Mouse (Mus musculus): ENCODE measurements around the gene Mlh3. TPM values are rescaled to one million over a fixed set of nuclear protein-coding genes. Genes with fewer than 3 reads are reported as not detected.

Mlh3 gene
- polyA plus RNA-seq, 1 experiment = 12.7 TPM

- Histone ChIP-seq H3K27ac (ENCODE audit: insufficient read depth, low read length) (no peak overlapping the region), H3K4me1 (ENCODE audit: control insufficient read depth, insufficient read depth, low read length) (peaks cover 2% of the 10 kb centered on the region; the same call in 1 of the 2 replicates), H3K4me3 (ENCODE audit: insufficient read depth, low read length) (no peak overlapping the region)
- TF ChIP-seq POLR2A (IDR thresholded peaks at IDR 0.05; ENCODE audit: extremely low read depth, insufficient read depth, low read length) (no peak), CTCF (IDR thresholded peaks at IDR 0.05; ENCODE audit: extremely low read depth, insufficient read depth, low read length) (no peak)
These were observed 52.6 kb downstream of the Mlh3 start for GRCm38 (mm10) chr12:85217733-85218310.

- H3K4me1 ChIP-seq (ENCODE audit: control insufficient read depth, insufficient read depth, low read length) = no peaks in the 10 kb centered on the region
- no peak for TF ChIP-seq CTCF (IDR thresholded peaks at IDR 0.05; ENCODE audit: extremely low read depth, insufficient read depth, low read length)
- no peak for TF ChIP-seq POLR2A (IDR thresholded peaks at IDR 0.05; ENCODE audit: extremely low read depth, insufficient read depth, low read length)
- no peak overlapping the region for H3K27ac ChIP-seq (ENCODE audit: insufficient read depth, low read length)
- no peak overlapping the region for H3K4me3 ChIP-seq (ENCODE audit: insufficient read depth, low read length)
These were observed 55.4 kb downstream of the Mlh3 start for GRCm38 (mm10) chr12:85215031-85215430.

- TF ChIP-seq CTCF (IDR thresholded peaks at IDR 0.05; ENCODE audit: extremely low read depth, insufficient read depth, low read length) = no peak
- no peak for TF ChIP-seq POLR2A (IDR thresholded peaks at IDR 0.05; ENCODE audit: extremely low read depth, insufficient read depth, low read length)
- H3K4me1 ChIP-seq (ENCODE audit: control insufficient read depth, insufficient read depth, low read length) = no peaks in the 10 kb centered on the region
- H3K4me3 ChIP-seq (ENCODE audit: insufficient read depth, low read length) = no peak overlapping the region
- H3K27ac ChIP-seq (ENCODE audit: insufficient read depth, low read length) = no peak overlapping the region
These were observed 61.7 kb downstream of the Mlh3 start for GRCm38 (mm10) chr12:85208687-85209199.

GRCm38 (mm10) chr12:85205425-85205824, 65.0 kb downstream of the Mlh3 start:
- TF ChIP-seq CTCF (IDR thresholded peaks at IDR 0.05; ENCODE audit: extremely low read depth, insufficient read depth, low read length) = no peak
- TF ChIP-seq POLR2A (IDR thresholded peaks at IDR 0.05; ENCODE audit: extremely low read depth, insufficient read depth, low read length) = no peak
- no peaks in the 10 kb centered on the region for H3K4me1 ChIP-seq (ENCODE audit: control insufficient read depth, insufficient read depth, low read length)
- no peak overlapping the region for H3K4me3 ChIP-seq (ENCODE audit: insufficient read depth, low read length)
- H3K27ac ChIP-seq (ENCODE audit: insufficient read depth, low read length) = no peak overlapping the region

- no peak for TF ChIP-seq CTCF (IDR thresholded peaks at IDR 0.05; ENCODE audit: extremely low read depth, insufficient read depth, low read length)
- TF ChIP-seq POLR2A (IDR thresholded peaks at IDR 0.05; ENCODE audit: extremely low read depth, insufficient read depth, low read length) = no peak
- H3K4me3 ChIP-seq (ENCODE audit: insufficient read depth, low read length) = no peak overlapping the region
- no peak overlapping the region for H3K27ac ChIP-seq (ENCODE audit: insufficient read depth, low read length)
- H3K4me1 ChIP-seq (ENCODE audit: control insufficient read depth, insufficient read depth, low read length) = no peaks in the 10 kb centered on the region
These were observed 66.3 kb downstream of the Mlh3 start for GRCm38 (mm10) chr12:85204105-85204504.

GRCm38 (mm10) chr12:85203699-85204098, 66.7 kb downstream of the Mlh3 start:
- no peak overlapping the region for H3K4me3 ChIP-seq (ENCODE audit: insufficient read depth, low read length)
- H3K4me1 ChIP-seq (ENCODE audit: control insufficient read depth, insufficient read depth, low read length) = no peaks in the 10 kb centered on the region
- no peak overlapping the region for H3K27ac ChIP-seq (ENCODE audit: insufficient read depth, low read length)
- TF ChIP-seq POLR2A (IDR thresholded peaks at IDR 0.05; ENCODE audit: extremely low read depth, insufficient read depth, low read length) = no peak
- no peak for TF ChIP-seq CTCF (IDR thresholded peaks at IDR 0.05; ENCODE audit: extremely low read depth, insufficient read depth, low read length)

GRCm38 (mm10) chr12:85202191-85202590, 68.2 kb downstream of the Mlh3 start:
- TF ChIP-seq CTCF (IDR thresholded peaks at IDR 0.05; ENCODE audit: extremely low read depth, insufficient read depth, low read length) (no peak), POLR2A (IDR thresholded peaks at IDR 0.05; ENCODE audit: extremely low read depth, insufficient read depth, low read length) (no peak)
- H3K4me3 ChIP-seq (ENCODE audit: insufficient read depth, low read length) = no peak overlapping the region
- no peaks in the 10 kb centered on the region for H3K4me1 ChIP-seq (ENCODE audit: control insufficient read depth, insufficient read depth, low read length)
- H3K27ac ChIP-seq (ENCODE audit: insufficient read depth, low read length) = no peak overlapping the region

- TF ChIP-seq CTCF (IDR thresholded peaks at IDR 0.05; ENCODE audit: extremely low read depth, insufficient read depth, low read length) (no peak), POLR2A (IDR thresholded peaks at IDR 0.05; ENCODE audit: extremely low read depth, insufficient read depth, low read length) (no peak)
- H3K4me1 ChIP-seq (ENCODE audit: control insufficient read depth, insufficient read depth, low read length) = no peaks in the 10 kb centered on the region
- H3K27ac ChIP-seq (ENCODE audit: insufficient read depth, low read length) = no peak overlapping the region
- H3K4me3 ChIP-seq (ENCODE audit: insufficient read depth, low read length) = no peak overlapping the region
These were observed 68.6 kb downstream of the Mlh3 start for GRCm38 (mm10) chr12:85201830-85202147.

GRCm38 (mm10) chr12:85200929-85201829, 69.2 kb downstream of the Mlh3 start:
- H3K4me3 ChIP-seq (ENCODE audit: insufficient read depth, low read length) = no peak overlapping the region
- TF ChIP-seq CTCF (IDR thresholded peaks at IDR 0.05; ENCODE audit: extremely low read depth, insufficient read depth, low read length) (no peak), POLR2A (IDR thresholded peaks at IDR 0.05; ENCODE audit: extremely low read depth, insufficient read depth, low read length) (no peak)
- H3K27ac ChIP-seq (ENCODE audit: insufficient read depth, low read length) = no peak overlapping the region
- H3K4me1 ChIP-seq (ENCODE audit: control insufficient read depth, insufficient read depth, low read length) = no peaks in the 10 kb centered on the region

GRCm38 (mm10) chr12:85199954-85200353, 70.4 kb downstream of the Mlh3 start:
- no peak for TF ChIP-seq POLR2A (IDR thresholded peaks at IDR 0.05; ENCODE audit: extremely low read depth, insufficient read depth, low read length)
- no peak for TF ChIP-seq CTCF (IDR thresholded peaks at IDR 0.05; ENCODE audit: extremely low read depth, insufficient read depth, low read length)
- no peak overlapping the region for H3K27ac ChIP-seq (ENCODE audit: insufficient read depth, low read length)
- H3K4me3 ChIP-seq (ENCODE audit: insufficient read depth, low read length) = no peak overlapping the region
- H3K4me1 ChIP-seq (ENCODE audit: control insufficient read depth, insufficient read depth, low read length) = no peaks in the 10 kb centered on the region
